Mouse (Mus musculus): ENCODE data around the gene Ppp1r32. TPM values are rescaled to one million over a fixed set of nuclear protein-coding genes. Genes with fewer than 3 reads are reported as not detected.

Ppp1r32 gene
- polyA plus RNA-seq, 1 experiment from 2014 or later = 0.15 TPM

DNA sequence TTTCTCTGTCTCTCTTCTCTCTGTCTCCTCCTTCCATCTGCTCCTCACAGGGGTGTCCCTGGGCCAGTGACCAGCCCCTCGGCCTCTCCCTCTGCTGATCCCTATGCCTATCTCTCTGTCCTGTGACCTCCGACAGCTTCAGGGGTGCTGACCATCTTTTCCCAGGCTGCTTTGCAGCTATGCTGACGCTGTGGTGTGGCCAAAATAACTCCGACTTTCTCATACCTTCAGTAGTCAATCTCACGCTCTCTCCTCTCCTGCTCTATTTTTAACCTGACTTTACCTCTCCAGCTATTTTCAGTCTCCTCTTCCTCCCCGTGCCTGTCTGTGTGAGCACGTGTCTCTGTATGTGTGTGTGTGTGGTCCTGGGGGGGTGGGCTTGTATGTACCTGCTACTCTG lies 49.5 kb downstream of the Ppp1r32 start:
- no peak overlapping the region for H3K27ac ChIP-seq (ENCODE audit: low read depth)
- WGBS (ENCODE audit: insufficient replicate concordance) = 64% methylated on average over 7 of the region's 7 CpGs
- no peak overlapping the region for H3K9ac ChIP-seq (replicated peaks)
- no peak overlapping the region for H3K4me3 ChIP-seq (ENCODE audit: low read depth, low read length)
- TF ChIP-seq CTCF (IDR thresholded peaks at IDR 0.05; ENCODE audit: low read depth) = no peak
- no peak for TF ChIP-seq EP300 (IDR thresholded peaks at IDR 0.05; ENCODE audit: low read depth)
- no peaks in the 10 kb centered on the region for H3K9me3 ChIP-seq (ENCODE audit: low read length)
- ATAC-seq = no peak
- no peaks in the 10 kb centered on the region for H3K4me1 ChIP-seq (ENCODE audit: insufficient read depth)
- no peaks in the 10 kb centered on the region for H3K36me3 ChIP-seq (replicated peaks; ENCODE audit: insufficient read depth, low read length)
- H3K4me2 ChIP-seq (ENCODE audit: low read depth, low read length) = no peak overlapping the region
- no peak for DNase-seq
- no peaks in the 10 kb centered on the region for H3K27me3 ChIP-seq (ENCODE audit: insufficient read depth, low read length)

DNA sequence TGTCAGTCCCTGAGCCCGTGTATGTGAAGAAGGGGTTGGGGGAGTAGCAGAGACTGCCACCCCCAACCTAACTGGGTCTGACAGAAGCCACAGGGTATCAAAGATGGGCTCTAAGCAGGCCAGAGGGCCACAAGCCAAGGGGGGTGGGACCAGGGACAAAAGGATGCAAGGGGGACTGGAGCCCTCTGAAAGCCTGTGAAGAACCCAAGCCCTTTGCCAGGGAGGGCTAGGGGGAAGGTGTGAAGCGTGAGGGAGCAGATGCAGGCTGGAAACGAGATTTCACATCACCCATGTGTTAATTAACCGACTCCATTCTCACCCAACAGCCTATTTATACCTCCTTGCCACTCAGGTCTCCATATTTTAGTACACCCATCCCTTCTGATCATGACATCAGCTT lies 50.9 kb downstream of the Ppp1r32 start:
- WGBS (ENCODE audit: insufficient replicate concordance) = 52% methylated on average over 4 of the region's 4 CpGs
- H3K9ac ChIP-seq (replicated peaks) = no peak overlapping the region
- no peak for TF ChIP-seq EP300 (IDR thresholded peaks at IDR 0.05; ENCODE audit: low read depth)
- TF ChIP-seq CTCF (IDR thresholded peaks at IDR 0.05; ENCODE audit: low read depth) = no peak
- H3K9me3 ChIP-seq (ENCODE audit: low read length) = no peaks in the 10 kb centered on the region
- H3K27me3 ChIP-seq (ENCODE audit: insufficient read depth, low read length) = no peaks in the 10 kb centered on the region
- no peaks in the 10 kb centered on the region for H3K36me3 ChIP-seq (replicated peaks; ENCODE audit: insufficient read depth, low read length)
- ATAC-seq = no peak
- DNase-seq = no peak
- no peaks in the 10 kb centered on the region for H3K4me1 ChIP-seq (ENCODE audit: insufficient read depth)
- H3K4me3 ChIP-seq (ENCODE audit: low read depth, low read length) = no peak overlapping the region
- no peak overlapping the region for H3K27ac ChIP-seq (ENCODE audit: low read depth)
- no peak overlapping the region for H3K4me2 ChIP-seq (ENCODE audit: low read depth, low read length)

DNA sequence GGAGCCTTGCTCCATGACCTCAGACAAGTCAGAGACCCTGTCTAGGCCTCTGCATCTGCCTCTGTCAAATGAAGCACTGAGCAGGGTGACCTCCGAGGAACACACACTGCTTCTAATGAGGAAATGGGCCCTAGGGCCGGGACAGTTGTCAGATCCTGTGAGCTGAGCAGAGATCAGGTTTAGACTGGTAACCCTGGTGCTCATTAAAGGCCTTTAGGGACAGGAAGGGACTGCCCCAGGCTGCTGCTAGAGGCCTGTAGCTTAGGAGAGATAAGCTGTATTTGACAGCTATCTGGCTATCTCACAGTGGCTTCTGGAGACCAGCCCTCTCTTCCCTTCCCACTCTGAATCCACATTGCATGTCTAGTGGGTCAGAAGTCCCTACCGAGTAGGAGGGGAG lies 51.3 kb downstream of the Ppp1r32 start:
- TF ChIP-seq EP300 (IDR thresholded peaks at IDR 0.05; ENCODE audit: low read depth) (no peak), CTCF (IDR thresholded peaks at IDR 0.05; ENCODE audit: low read depth) (no peak)
- DNase-seq = no peak
- no peak overlapping the region for H3K4me2 ChIP-seq (ENCODE audit: low read depth, low read length)
- H3K9me3 ChIP-seq (ENCODE audit: low read length) = no peaks in the 10 kb centered on the region
- no peak overlapping the region for H3K4me3 ChIP-seq (ENCODE audit: low read depth, low read length)
- H3K36me3 ChIP-seq (replicated peaks; ENCODE audit: insufficient read depth, low read length) = no peaks in the 10 kb centered on the region
- 18% methylated on average over 3 of the region's 3 CpGs for WGBS (ENCODE audit: insufficient replicate concordance)
- peak; percentile 35; the same call in 1 of the 2 replicates for ATAC-seq
- no peak overlapping the region for H3K27ac ChIP-seq (ENCODE audit: low read depth)
- no peak overlapping the region for H3K9ac ChIP-seq (replicated peaks)
- H3K27me3 ChIP-seq (ENCODE audit: insufficient read depth, low read length) = no peaks in the 10 kb centered on the region
- no peaks in the 10 kb centered on the region for H3K4me1 ChIP-seq (ENCODE audit: insufficient read depth)

DNA sequence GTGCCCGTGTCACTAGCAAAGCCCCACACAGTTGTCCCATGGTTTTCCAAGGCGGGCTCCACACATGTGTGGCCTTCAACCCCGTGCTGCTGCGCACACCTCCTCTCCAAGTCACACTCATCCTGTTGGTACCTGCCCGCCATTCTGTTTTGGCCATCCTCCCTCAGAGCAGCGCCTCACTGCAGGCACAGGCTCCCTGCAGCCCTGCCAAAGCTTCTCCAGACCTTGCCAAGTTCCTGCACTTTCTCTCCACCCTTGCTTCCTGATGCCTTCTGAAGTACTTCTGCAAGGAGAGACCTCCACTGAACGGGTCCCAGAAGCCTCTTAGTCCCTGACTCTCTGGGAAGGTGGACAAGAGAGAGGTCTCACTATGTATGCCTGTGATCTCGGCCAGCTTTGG lies 53.4 kb downstream of the Ppp1r32 start:
- Histone ChIP-seq H3K27me3 (ENCODE audit: insufficient read depth, low read length) (no peaks in the 10 kb centered on the region), H3K4me2 (ENCODE audit: low read depth, low read length) (no peak overlapping the region), H3K9ac (replicated peaks) (no peak overlapping the region), H3K27ac (ENCODE audit: low read depth) (no peak overlapping the region), H3K4me1 (ENCODE audit: insufficient read depth) (no peaks in the 10 kb centered on the region), H3K36me3 (replicated peaks; ENCODE audit: insufficient read depth, low read length) (no peaks in the 10 kb centered on the region), H3K4me3 (ENCODE audit: low read depth, low read length) (no peak overlapping the region), H3K9me3 (ENCODE audit: low read length) (no peaks in the 10 kb centered on the region)
- DNase-seq = no peak
- no peak for TF ChIP-seq EP300 (IDR thresholded peaks at IDR 0.05; ENCODE audit: low read depth)
- TF ChIP-seq CTCF (IDR thresholded peaks at IDR 0.05; ENCODE audit: low read depth) = no peak
- 75% methylated on average over 8 of the region's 8 CpGs for WGBS (ENCODE audit: insufficient replicate concordance)
- ATAC-seq = no peak

DNA sequence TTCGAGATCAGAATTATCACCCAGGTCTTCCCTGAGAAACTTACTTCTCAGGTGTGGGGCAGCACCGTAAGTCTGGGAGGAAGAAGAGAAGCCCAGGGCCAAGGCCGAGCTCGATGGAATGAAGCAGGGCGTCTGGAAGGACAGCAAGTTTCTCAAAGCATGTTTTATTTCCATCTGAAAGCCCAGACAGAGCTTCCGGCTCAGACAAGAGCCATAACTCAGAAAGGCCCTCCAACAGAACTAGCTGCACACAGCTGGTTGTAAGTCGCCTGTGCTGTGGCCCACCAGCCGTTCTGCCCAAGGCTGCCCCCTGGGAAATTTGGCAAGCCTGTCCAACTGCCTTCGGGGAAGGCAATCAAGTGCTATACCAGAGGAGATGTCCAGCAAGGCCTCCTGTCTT lies 55.3 kb downstream of the Ppp1r32 start:
- WGBS (ENCODE audit: insufficient replicate concordance) = 74% methylated on average over 9 of the region's 9 CpGs
- H3K9ac ChIP-seq (replicated peaks) = no peak overlapping the region
- no peak overlapping the region for H3K4me3 ChIP-seq (ENCODE audit: low read depth, low read length)
- DNase-seq (no peak), ATAC-seq (no peak)
- peaks cover 10% of the 10 kb centered on the region for H3K27me3 ChIP-seq (ENCODE audit: insufficient read depth, low read length)
- no peaks in the 10 kb centered on the region for H3K4me1 ChIP-seq (ENCODE audit: insufficient read depth)
- H3K36me3 ChIP-seq (replicated peaks; ENCODE audit: insufficient read depth, low read length) = no peaks in the 10 kb centered on the region
- H3K4me2 ChIP-seq (ENCODE audit: low read depth, low read length) = no peak overlapping the region
- TF ChIP-seq EP300 (IDR thresholded peaks at IDR 0.05; ENCODE audit: low read depth) (no peak), CTCF (IDR thresholded peaks at IDR 0.05; ENCODE audit: low read depth) (no peak)
- no peaks in the 10 kb centered on the region for H3K9me3 ChIP-seq (ENCODE audit: low read length)
- H3K27ac ChIP-seq (ENCODE audit: low read depth) = no peak overlapping the region

DNA sequence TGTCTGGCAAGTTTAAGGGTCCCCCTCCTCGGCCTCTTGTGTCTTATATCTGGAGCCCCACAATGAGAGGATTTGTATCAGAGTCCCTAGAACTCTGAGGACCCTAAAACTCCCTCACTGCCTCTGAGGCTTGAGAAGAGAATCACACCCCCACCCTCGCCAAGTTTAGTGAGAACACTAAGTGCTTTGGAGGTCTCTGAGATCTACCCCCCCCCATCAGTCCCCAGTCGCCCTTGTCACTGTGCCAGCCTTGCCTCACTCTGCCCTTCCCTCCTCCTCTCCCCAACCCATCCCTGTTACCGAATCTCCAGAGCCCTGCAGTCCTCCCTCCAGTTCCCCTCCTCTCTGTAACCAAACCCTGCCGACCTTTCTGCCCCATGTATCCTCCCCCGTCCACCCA lies 55.9 kb downstream of the Ppp1r32 start:
- no peak for TF ChIP-seq CTCF (IDR thresholded peaks at IDR 0.05; ENCODE audit: low read depth)
- no peak for TF ChIP-seq EP300 (IDR thresholded peaks at IDR 0.05; ENCODE audit: low read depth)
- Histone ChIP-seq H3K9me3 (ENCODE audit: low read length) (no peaks in the 10 kb centered on the region), H3K9ac (replicated peaks) (no peak overlapping the region), H3K4me3 (ENCODE audit: low read depth, low read length) (no peak overlapping the region), H3K27ac (ENCODE audit: low read depth) (no peak overlapping the region), H3K27me3 (ENCODE audit: insufficient read depth, low read length) (peaks cover 17% of the 10 kb centered on the region), H3K36me3 (replicated peaks; ENCODE audit: insufficient read depth, low read length) (no peaks in the 10 kb centered on the region), H3K4me2 (ENCODE audit: low read depth, low read length) (no peak overlapping the region), H3K4me1 (ENCODE audit: insufficient read depth) (no peaks in the 10 kb centered on the region)
- DNase-seq = no peak
- WGBS (ENCODE audit: insufficient replicate concordance) = 42% methylated on average over 6 of the region's 6 CpGs
- no peak for ATAC-seq

DNA sequence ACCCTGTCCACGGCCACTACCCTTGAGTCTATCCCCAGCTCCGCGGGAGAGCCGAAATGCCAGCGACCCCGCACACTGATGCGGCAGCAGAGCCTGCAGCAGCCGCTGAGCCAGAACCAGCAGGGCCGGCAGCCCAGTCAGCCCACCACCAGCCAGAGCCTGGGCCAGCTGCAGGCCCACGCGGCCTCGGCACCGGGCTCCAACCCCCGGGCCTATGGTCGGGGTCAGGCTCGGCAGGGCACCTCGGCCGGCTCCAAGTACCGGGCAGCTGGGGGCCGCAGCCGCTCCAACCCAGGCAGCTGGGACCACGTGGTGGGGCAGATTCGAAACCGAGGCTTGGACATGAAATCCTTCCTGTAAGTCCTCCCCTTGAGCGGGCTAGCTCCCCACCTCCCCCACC lies 56.4 kb downstream of the Ppp1r32 start:
- Histone ChIP-seq H3K9ac (replicated peaks) (no peak overlapping the region), H3K4me1 (ENCODE audit: insufficient read depth) (no peaks in the 10 kb centered on the region), H3K27ac (ENCODE audit: low read depth) (no peak overlapping the region), H3K4me3 (ENCODE audit: low read depth, low read length) (no peak overlapping the region), H3K27me3 (ENCODE audit: insufficient read depth, low read length) (peaks cover 20% of the 10 kb centered on the region), H3K9me3 (ENCODE audit: low read length) (no peaks in the 10 kb centered on the region), H3K4me2 (ENCODE audit: low read depth, low read length) (no peak overlapping the region), H3K36me3 (replicated peaks; ENCODE audit: insufficient read depth, low read length) (no peaks in the 10 kb centered on the region)
- WGBS (ENCODE audit: insufficient replicate concordance) = 59% methylated on average over 25 of the region's 25 CpGs
- DNase-seq = no peak
- TF ChIP-seq CTCF (IDR thresholded peaks at IDR 0.05; ENCODE audit: low read depth) (no peak), EP300 (IDR thresholded peaks at IDR 0.05; ENCODE audit: low read depth) (no peak)
- no peak for ATAC-seq
